Mouse (Mus musculus) lung, adult 2 months (tissue): Measurements from ENCODE around the gene Zfp113.

Source experiments
- CTCF ChIP-seq: fragments of 200-500 bp; IDR thresholded peaks from 2 replicates; pipeline ENCODE4 v1.5.1; 2011; ENCODE audit warnings: mild to moderate bottlenecking, low read length, control low read depth; ENCODE audit not compliant: insufficient read depth
- POLR2A ChIP-seq: fragments of 200-500 bp; IDR thresholded peaks from 2 replicates; pipeline ENCODE4 v1.6.1; 2011; ENCODE audit warnings: low read depth, mild to moderate bottlenecking, control low read depth, low read length, borderline replicate concordance; ENCODE audit errors: extremely low read depth

DNA sequence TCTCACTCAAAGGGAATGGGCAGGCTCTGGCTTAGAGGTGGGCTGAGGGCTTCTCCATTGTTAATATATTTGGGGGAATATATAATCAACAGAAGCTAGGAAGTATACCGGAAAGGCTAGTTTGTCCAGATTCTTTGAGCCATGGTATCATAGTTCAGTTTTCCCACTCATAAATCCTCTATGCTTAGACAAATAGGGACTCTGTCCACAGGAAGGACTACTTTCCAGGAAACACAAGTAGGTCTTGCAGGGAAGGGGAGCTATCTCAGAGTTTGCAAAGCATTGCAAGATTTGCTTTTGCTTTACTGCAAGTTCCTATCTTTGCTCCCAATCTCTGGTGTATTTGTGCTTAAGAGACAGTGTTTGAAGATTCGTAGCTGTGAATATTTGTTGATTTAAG lies 50.6 kb downstream of the Zfp113 start:
- no peak for TF ChIP-seq CTCF
- TF ChIP-seq POLR2A, result no peak
